Mouse (Mus musculus) heart, adult 18-20 months (tissue): ENCODE results near the gene Vsnl1. TPM values are rescaled to one million over a fixed set of nuclear protein-coding genes. Genes with fewer than 3 reads are reported as not detected.

ENCODE experiments used
- microRNA-seq, 2 experiments: library from miRNA; unstranded; fragments of <30 nt; microRNA quantifications; one replicate each; pipeline ENCODE4 v1.2.0; 2022
- total RNA-seq, 2 experiments: library from RNA; stranded (reverse); gene quantifications; 2 replicates each; pipeline ENCODE4 v1.2.3; 2021

Vsnl1 gene
- total RNA-seq, 2 experiments from 2014 or later: 0.40 to 0.62 TPM

Small RNA genes lying within 50 kb of the gene (microRNA-seq; reads per million reads assigned to microRNA genes)
- 0 reads per million in 2 experiments for gene Mir7675

Other genes starting within 250 kb of the Vsnl1 start
- gene Msgn1, start 227.6 kb downstream of the Vsnl1 start, total RNA-seq: not detected
- 1 to 10 TPM; 1.1 to 1.3 TPM for gene Gen1, start 170.8 kb downstream of the Vsnl1 start, total RNA-seq
- gene Smc6, start 170.7 kb downstream of the Vsnl1 start, total RNA-seq: 10 to 100 TPM; 39.0 to 50.7 TPM
- gene Rad51ap2, start 19.5 kb upstream of the Vsnl1 start, total RNA-seq: not detected